Mouse (Mus musculus) limb, embryonic 10.5 days (tissue): ENCODE results near the gene Acap2. TPM values are rescaled to one million over a fixed set of nuclear protein-coding genes. Genes with fewer than 3 reads are reported as not detected.

Experiments used
- DNase-seq: peaks from one replicate; pipeline ENCODE4 v3.0.0-alpha.2; 2017; ENCODE audit warnings: low spot score
- H3K27ac ChIP-seq: fragments of 300-500 bp; sonication (generic); 2 replicates; pipeline ENCODE4 v1.5.1; 2016; ENCODE audit warnings: mild to moderate bottlenecking
- H3K27me3 ChIP-seq: fragments of 300-500 bp; sonication (generic); 2 replicates; pipeline ENCODE4 v1.6.1; 2016; ENCODE audit warnings: low read depth, mild to moderate bottlenecking; ENCODE audit not compliant: poor library complexity, severe bottlenecking
- H3K36me3 ChIP-seq: fragments of 300-500 bp; sonication (generic); 2 replicates; pipeline ENCODE4 v1.6.1; 2016; ENCODE audit warnings: mild to moderate bottlenecking, moderate library complexity
- H3K4me1 ChIP-seq: fragments of 300-500 bp; sonication (generic); 2 replicates; pipeline ENCODE4 v1.6.1; 2016
- H3K4me3 ChIP-seq: fragments of 300-500 bp; sonication (generic); 2 replicates; pipeline ENCODE4 v1.5.1; 2016; ENCODE audit warnings: mild to moderate bottlenecking, moderate library complexity
- H3K9me3 ChIP-seq: fragments of 300-500 bp; sonication (generic); replicated peaks from 2 replicates; pipeline ENCODE4 v1.6.1; 2016; ENCODE audit warnings: mild to moderate bottlenecking
- WGBS: fragments of 180-500 bp; shearing (Covaris S2); methylation state at CpG from one replicate; pipeline ENCODE4 v1.1.7; 2016; 5-methylcytosine and 5-hydroxymethylcytosine counted together
- polyA plus RNA-seq: library from polyadenylated mRNA; unstranded; fragments of >200 nt; fragmentation: Nextera tagmentation; extraction: Ambion mirVana; gene quantifications from 2 replicates; pipeline ENCODE4 v1.2.1, GENCODE M21; 2016

The Acap2 gene
- 14.9 and 16.4 TPM in 2 replicates for polyA plus RNA-seq

DNA sequence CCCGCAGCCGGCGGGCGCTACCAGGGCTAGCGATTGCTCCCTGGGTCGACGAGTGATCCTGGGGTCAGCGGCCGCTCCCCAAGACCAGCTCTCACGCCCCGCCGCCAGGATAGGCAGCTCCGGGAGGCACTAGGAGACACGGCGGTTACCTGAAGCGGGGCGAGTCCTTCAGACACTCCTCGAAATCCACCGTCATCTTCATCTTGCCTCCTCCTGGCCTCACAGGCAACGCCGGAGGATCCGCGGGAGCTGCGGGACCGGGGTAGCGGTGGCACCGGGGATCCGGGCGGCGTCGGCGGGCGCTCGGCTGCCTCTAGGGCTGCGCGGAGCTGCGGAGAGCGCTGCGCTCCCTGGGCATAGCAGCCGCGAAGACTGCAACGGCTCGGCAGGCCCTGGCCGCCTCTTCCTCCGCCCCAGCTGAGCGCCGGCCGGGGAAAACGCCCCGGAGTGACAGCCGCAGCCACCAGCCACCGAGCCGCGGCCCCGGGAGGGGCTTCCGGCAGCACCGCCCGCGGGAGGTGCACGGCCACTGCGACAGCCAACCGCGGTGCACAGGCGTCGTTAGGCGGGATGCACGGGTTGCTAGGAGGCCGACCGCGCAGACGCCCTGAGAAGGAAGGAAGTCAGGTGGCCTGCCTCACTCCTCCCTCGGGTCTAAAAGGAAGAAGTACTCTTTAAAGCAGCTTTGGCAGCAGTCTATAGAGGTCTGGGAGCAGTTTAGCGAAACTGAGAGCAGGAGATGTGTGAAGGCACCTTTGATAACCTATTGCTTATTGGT is at the start of gene Acap2:
TSS of gene Acap2 (minus strand) at position 456 of the 778 bp plus-strand sequence.
- Histone ChIP-seq H3K9me3 (no peaks in the 10 kb centered on the region), H3K36me3 (no peaks in the 10 kb centered on the region), H3K27ac (peak within 1 kb of the TSS; percentile 91), H3K4me1 (peaks cover 29% of the 10 kb centered on the region), H3K27me3 (no peaks in the 10 kb centered on the region), H3K4me3 (peak within 1 kb of the TSS; percentile 86)
- peak; percentile 97 for DNase-seq
- WGBS, result under 1% methylated on average over 73 of the region's 73 CpGs

DNA sequence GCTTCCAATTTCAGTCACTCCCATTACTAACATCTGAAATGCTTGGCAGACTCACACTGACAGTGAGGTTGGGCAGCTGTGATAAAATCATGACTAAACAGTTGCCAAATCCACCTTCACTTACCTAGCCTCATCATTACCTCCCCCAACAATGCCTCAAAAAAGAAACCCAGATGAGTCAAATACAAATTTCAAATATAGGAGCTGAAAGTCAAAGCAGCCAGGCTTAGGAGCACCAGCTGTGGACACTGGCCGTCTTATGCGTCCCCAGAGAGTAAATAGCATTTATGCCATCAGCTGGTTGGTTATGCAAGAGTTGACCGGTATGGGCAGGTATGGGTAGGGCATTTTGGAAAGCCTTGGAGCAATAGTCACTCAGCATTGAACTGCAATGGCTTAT is 48.4 kb upstream of the Acap2 start:
- WGBS, result 89% methylated on average over 3 of the region's 3 CpGs
- H3K27ac ChIP-seq, result no peak overlapping the region
- no peak for DNase-seq
- H3K4me3 ChIP-seq, result no peak overlapping the region
- no peaks in the 10 kb centered on the region for H3K9me3 ChIP-seq
- H3K27me3 ChIP-seq, result no peaks in the 10 kb centered on the region
- no peaks in the 10 kb centered on the region for H3K4me1 ChIP-seq
- H3K36me3 ChIP-seq, result peaks cover 15% of the 10 kb centered on the region

DNA sequence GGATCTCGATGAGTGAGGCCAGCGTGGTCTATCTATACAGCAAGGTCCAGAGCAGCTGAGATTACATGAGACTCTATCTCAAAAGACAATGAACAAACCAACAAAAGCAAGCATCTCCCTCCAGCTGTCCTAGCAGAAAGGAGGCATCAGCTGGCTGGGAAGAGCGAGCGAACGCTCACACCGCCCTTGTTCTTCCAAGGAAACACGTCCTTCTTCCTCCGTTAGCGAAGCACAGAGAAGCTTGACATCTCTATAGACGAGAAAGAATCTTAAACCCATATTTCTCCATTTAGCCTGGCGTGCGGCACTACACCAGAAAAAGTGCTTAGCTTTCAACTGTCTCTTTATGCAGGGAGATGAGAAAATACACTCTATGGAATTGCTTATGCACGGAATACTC is 47.7 kb upstream of the Acap2 start:
- WGBS, result 93% methylated on average over 13 of the region's 13 CpGs
- Histone ChIP-seq H3K4me3 (no peak overlapping the region), H3K4me1 (no peaks in the 10 kb centered on the region), H3K27me3 (no peaks in the 10 kb centered on the region), H3K27ac (no peak overlapping the region), H3K36me3 (peaks cover 12% of the 10 kb centered on the region), H3K9me3 (no peaks in the 10 kb centered on the region)
- DNase-seq, result no peak

DNA sequence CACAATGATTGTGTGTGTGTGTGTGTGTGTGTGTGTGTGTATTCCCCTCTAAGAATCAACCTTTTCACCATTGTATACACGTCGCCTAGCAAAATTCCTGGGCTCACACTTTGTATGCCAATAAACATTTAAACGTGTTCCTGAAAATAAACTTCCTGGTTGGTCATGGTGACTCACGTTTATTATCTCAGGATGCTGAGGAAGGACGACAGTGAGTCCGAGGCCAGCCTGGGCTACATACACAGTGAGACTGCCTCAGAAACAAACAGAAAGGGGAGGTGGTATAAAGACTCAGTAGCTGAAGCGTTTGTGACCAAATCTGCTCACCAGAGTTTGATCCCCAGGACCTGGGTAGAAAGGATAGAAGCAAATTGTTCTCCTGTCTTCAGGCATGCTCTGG is 46.4 kb upstream of the Acap2 start:
- Histone ChIP-seq H3K4me3 (no peak overlapping the region), H3K9me3 (no peaks in the 10 kb centered on the region), H3K4me1 (no peaks in the 10 kb centered on the region), H3K27ac (no peak overlapping the region), H3K27me3 (no peaks in the 10 kb centered on the region), H3K36me3 (peaks cover 6% of the 10 kb centered on the region)
- DNase-seq, result no peak
- WGBS, result 85% methylated on average over 7 of the region's 7 CpGs

DNA sequence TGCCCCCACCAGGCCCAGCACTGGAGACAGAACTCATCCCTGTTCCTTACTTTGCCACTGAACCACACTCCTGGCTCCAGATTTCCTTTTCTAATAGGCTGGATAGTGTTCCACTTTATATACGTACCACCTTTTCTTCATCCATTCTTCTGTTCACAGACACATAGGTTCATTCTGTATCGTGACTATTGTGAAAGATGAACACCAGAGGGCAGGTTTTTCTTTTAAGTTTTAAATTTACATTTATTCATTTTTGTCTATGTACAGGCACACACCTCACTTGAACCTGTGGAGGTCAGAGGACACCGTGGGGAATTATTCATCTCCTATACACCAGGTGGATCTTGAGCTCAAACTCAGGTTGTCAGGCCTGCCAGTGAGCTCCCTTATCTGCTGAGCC is 43.0 kb upstream of the Acap2 start:
- Histone ChIP-seq H3K36me3 (no peaks in the 10 kb centered on the region), H3K4me1 (no peaks in the 10 kb centered on the region), H3K27me3 (no peaks in the 10 kb centered on the region), H3K27ac (no peak overlapping the region), H3K4me3 (no peak overlapping the region), H3K9me3 (no peaks in the 10 kb centered on the region)
- WGBS, result 84% methylated on average over 3 of the region's 3 CpGs
- no peak for DNase-seq

DNA sequence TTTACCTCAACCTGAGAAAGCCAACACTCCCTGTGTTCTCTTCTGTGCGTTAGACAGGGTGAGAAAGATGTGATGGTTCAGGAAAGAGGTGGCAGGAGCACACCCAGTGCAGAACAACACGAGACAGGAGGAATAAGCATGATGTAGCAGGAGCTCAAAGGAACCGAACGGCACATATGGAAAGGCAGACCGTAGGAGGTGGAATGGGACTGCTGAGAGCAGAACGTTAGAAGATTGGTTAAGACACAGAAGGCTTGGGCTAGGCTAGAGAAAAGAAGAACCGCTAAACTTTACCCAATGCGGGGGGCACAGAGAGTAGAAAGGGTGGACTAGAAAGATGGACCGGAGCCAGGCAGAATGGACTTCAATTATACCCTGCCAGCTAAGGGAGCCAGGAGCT is 40.4 kb upstream of the Acap2 start:
- Histone ChIP-seq H3K36me3 (no peaks in the 10 kb centered on the region), H3K27ac (no peak overlapping the region), H3K4me3 (no peak overlapping the region), H3K9me3 (no peaks in the 10 kb centered on the region), H3K4me1 (0 out of 2 replicates have a peak, but pooled peaks cover 6% of the 10 kb centered on the region), H3K27me3 (no peaks in the 10 kb centered on the region)
- no peak for DNase-seq
- 89% methylated on average over 9 of the region's 9 CpGs for WGBS

DNA sequence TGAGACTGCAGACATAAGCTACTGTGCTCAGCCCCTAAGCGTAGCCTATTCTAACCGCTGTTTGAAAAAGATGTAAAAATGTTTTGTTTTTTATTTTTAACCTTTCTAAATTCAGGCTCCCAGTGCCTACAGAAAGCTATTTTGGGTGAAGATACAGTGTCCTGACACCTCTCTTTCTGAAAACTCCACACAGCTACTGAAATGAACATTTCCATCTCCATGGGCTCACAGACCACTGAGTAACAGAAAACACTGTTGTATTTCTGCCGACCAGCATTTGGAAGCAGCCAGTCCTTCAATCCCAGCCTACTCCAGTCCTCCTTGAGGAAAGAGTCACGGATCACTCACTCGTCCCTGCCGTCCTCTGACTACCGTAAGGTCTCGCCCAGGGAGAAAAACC is 39.5 kb upstream of the Acap2 start:
- Histone ChIP-seq H3K4me1 (peaks cover 13% of the 10 kb centered on the region), H3K4me3 (no peak overlapping the region), H3K27ac (no peak overlapping the region), H3K27me3 (no peaks in the 10 kb centered on the region), H3K9me3 (no peaks in the 10 kb centered on the region), H3K36me3 (no peaks in the 10 kb centered on the region)
- 95% methylated on average over 8 of the region's 8 CpGs for WGBS
- no peak for DNase-seq

DNA sequence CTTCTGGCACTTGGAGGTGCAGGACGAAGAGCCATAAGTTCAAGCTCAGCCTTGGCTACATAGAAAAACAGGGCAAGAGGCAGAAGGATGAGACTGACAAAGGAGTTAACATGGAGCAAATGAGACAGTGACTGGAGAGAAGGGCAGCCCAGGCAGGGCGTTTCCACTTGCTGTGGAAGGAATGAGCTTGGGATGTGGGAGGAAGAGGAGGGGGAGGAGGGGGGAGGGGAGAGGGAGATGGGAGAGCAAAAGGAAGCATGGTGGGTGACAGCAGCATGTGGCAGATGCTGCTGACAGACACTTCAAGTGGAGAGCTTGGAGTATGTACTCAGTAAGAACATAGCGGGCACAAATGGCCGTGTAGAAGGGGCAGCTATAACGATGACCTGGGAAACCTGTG is 37.2 kb upstream of the Acap2 start:
- H3K27me3 ChIP-seq, result 0 out of 2 replicates have a peak, but pooled peaks cover 10% of the 10 kb centered on the region
- no peaks in the 10 kb centered on the region for H3K9me3 ChIP-seq
- no peaks in the 10 kb centered on the region for H3K36me3 ChIP-seq
- peak; percentile 28 for DNase-seq
- H3K27ac ChIP-seq, result no peak overlapping the region
- 82% methylated on average over 5 of the region's 5 CpGs for WGBS
- no peak overlapping the region for H3K4me3 ChIP-seq
- peaks cover 36% of the 10 kb centered on the region for H3K4me1 ChIP-seq

DNA sequence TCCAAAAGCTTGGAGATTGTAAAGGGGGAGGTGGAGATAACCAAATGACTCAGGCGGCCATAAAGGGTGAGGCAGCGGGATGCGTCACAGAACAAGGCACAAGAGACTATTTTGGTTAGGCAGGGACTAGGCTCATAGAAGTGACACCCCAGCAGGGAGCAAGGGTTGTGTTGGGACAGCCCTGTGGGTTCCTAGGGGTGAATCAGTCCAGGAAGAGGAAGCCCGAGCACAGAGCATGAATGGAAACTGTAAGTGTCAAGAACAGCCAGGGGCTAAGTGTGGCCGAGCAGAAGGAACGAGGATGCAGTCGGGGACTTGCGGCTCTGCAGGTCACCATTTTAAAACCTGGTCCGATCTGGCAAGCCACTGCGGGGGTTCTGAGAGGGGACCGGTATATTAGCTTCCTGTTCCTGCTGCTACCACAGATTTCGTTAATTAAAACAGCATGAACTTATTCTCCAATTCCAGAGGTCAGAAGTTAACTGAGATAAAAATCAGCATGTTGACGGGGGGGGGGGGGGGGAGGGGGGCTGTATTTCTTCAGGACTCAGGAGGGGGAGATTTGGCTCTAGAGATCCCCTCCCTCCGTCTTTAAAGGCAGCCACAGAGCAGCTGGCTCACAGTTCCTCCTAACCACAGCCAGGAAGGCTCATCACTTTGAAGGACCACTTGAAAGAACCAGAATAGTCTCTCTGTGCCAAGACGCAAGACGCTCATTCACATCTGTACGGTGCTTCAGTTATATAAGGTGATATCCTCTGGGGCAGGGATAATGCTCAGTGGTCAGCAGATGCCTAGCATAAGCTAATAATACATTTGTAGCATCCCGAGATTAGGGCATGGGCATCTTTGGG is 34.6 kb upstream of the Acap2 start:
- Histone ChIP-seq H3K36me3 (no peaks in the 10 kb centered on the region), H3K9me3 (no peaks in the 10 kb centered on the region), H3K27me3 (peaks cover 18% of the 10 kb centered on the region; the same call in 1 of the 2 replicates), H3K4me3 (peak overlapping the region; percentile 32), H3K27ac (no peak overlapping the region), H3K4me1 (peaks cover 49% of the 10 kb centered on the region)
- WGBS, result 15% methylated on average over 18 of the region's 18 CpGs
- peak; percentile 69 for DNase-seq

DNA sequence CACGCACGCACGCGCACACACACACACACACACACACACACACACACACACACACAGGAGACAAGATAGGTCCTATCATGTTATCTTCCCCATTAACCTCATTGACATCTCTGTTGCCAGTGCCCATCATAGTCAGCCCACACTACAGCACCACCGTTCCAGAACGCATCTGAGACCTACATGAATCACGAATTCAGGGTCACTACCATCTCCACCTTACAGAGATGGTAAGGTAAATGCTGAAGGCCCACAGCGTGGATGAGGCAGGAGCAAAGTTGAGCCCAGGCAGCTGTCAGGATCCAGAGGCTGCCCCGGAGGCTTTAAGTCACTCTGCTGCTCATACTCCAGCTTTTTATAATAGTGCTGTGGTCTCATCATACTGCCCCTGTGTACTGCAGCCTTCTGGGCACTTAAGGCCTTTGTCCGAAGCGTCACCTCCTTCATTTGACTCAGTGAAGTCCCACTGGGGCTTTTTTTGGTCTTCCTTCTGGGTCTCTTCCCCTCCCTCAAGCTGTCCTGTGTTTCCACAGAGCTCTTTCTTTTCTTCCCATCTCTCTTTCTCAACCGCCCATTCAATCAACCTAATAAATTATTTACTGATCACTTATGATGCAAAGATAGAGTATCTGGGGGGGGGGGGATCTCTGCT is 33.9 kb upstream of the Acap2 start:
- 0 out of 2 replicates have a peak overlapping the region, but pooled peaks have one; percentile 28 for H3K27ac ChIP-seq
- 74% methylated on average over 12 of the region's 12 CpGs for WGBS

DNA sequence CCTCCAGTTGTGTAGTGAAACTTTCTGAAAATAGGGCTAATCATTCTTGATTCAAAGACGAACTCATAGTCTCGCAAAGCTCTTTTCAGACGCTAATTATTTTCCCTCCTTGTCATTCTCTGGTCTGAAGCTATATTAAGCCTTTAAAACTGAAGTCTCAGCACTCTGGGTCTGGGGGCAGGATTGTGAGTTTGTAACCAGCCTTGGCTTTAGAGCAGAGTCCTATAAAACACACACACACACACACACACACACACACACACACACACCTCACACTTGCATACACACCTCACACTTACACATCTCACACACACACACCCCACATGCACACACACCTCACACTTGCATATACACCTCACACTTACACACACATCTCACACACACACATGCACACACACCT is 33.3 kb upstream of the Acap2 start:
- 57% methylated on average over 3 of the region's 3 CpGs for WGBS
- Histone ChIP-seq H3K36me3 (no peaks in the 10 kb centered on the region), H3K27me3 (peaks cover 18% of the 10 kb centered on the region; the same call in 1 of the 2 replicates), H3K9me3 (no peaks in the 10 kb centered on the region), H3K4me1 (peaks cover 49% of the 10 kb centered on the region), H3K4me3 (no peak overlapping the region), H3K27ac (0 out of 2 replicates have a peak overlapping the region, but pooled peaks have one; percentile 28)
- no peak for DNase-seq

More for the DNA sequence above, 33.9 kb upstream of the Acap2 start:
- no peak for DNase-seq
- H3K9me3 ChIP-seq, result no peaks in the 10 kb centered on the region
- peaks cover 49% of the 10 kb centered on the region for H3K4me1 ChIP-seq
- peaks cover 18% of the 10 kb centered on the region; the same call in 1 of the 2 replicates for H3K27me3 ChIP-seq
- H3K36me3 ChIP-seq, result no peaks in the 10 kb centered on the region
- H3K4me3 ChIP-seq, result peak overlapping the region; percentile 32; the same call in 1 of the 2 replicates

DNA sequence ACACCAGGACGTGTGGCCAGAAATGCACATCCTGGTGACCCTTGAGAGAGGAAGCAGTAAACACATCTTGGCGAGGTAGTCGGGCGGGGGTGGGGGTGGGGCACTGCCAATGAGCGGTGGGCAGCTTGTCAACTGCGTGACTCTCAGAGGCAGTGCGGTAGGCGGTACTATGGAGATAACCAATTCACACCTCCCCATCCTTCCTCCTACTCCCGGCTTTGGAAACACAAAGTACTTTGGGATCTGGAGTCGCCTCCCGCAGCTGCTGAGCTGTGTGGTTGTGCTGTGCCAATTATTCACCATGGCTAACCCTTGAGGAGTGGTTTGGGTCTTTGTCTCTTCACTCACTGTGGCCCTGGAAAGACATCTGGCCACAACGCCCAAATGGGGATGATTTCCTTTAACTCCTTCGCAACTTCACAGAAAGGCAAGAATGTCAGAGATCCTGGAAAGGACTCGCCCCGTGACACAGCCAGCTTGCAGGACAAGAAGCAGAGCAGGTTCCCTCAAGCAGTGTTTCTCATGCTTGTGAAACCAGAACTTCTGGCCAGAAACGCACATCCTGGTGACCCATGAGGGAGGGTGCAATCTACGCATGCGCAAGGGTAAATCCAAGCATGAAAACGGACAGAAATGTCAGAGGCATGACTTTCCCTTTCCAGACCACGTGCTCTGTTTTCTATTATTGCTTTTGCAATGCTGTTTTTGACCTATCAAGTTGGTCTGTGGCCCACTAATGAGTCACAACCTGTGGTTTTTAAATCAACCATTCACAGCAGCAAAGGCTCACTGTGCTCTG is 32.7 kb upstream of the Acap2 start:
- Histone ChIP-seq H3K27me3 (peaks cover 18% of the 10 kb centered on the region; the same call in 1 of the 2 replicates), H3K36me3 (no peaks in the 10 kb centered on the region), H3K4me3 (peak overlapping the region; percentile 36), H3K4me1 (peaks cover 49% of the 10 kb centered on the region), H3K9me3 (no peaks in the 10 kb centered on the region), H3K27ac (peak overlapping the region; percentile 11; the same call in 1 of the 2 replicates)
- WGBS, result 14% methylated on average over 20 of the region's 20 CpGs
- DNase-seq, result peak; percentile 45
